Mouse (Mus musculus) hindbrain, embryonic 15.5 days (tissue): ENCODE data around the gene Uqcc3. TPM values are rescaled to one million over a fixed set of nuclear protein-coding genes. Genes with fewer than 3 reads are reported as not detected.

Experiments used
- microRNA-seq: library from miRNA; unstranded; fragments of <30 nt; microRNA quantifications from one replicate; pipeline ENCODE4, GENCODE M21; 2016
- polyA plus RNA-seq: library from polyadenylated mRNA; unstranded; fragments of >200 nt; fragmentation: Nextera tagmentation; extraction: Ambion mirVana; gene quantifications from 2 replicates; pipeline ENCODE4 v1.2.1, GENCODE M21; 2015

The Uqcc3 gene
- polyA plus RNA-seq, 1 experiment from 2014 or later = 60.2 TPM

Small RNAs within 50 kb of the gene (microRNA-seq; reads per million reads assigned to microRNA genes)
- gene Mir5136 = not detected

Other genes starting within 250 kb of the Uqcc3 start
- 0.54 and 0.67 TPM in 2 replicates for gene Chrm1, start 217.1 kb downstream of the Uqcc3 start, polyA plus RNA-seq
- 170 and 175 TPM in 2 replicates for gene Slc3a2, start 157.6 kb downstream of the Uqcc3 start, polyA plus RNA-seq
- gene Wdr74, start 145.1 kb downstream of the Uqcc3 start, polyA plus RNA-seq = 91.9 and 96.1 TPM in 2 replicates
- 1.3 and 1.7 TPM in 2 replicates for gene 1700092M07Rik, start 140.2 kb downstream of the Uqcc3 start, polyA plus RNA-seq
- 113 and 122 TPM in 2 replicates for gene Stx5a, start 139.5 kb downstream of the Uqcc3 start, polyA plus RNA-seq
- 142 and 145 TPM in 2 replicates for gene Nxf1, start 123.8 kb downstream of the Uqcc3 start, polyA plus RNA-seq
- gene Tmem223, start 109.9 kb downstream of the Uqcc3 start, polyA plus RNA-seq = 213 and 214 TPM in 2 replicates
- gene Tmem179b, start 106.5 kb downstream of the Uqcc3 start, polyA plus RNA-seq = 31.6 and 33.1 TPM in 2 replicates
- 30.5 and 32.8 TPM in 2 replicates for gene Taf6l, start 94.5 kb downstream of the Uqcc3 start, polyA plus RNA-seq
- 133 and 144 TPM in 2 replicates for gene Polr2g, start 82.3 kb downstream of the Uqcc3 start, polyA plus RNA-seq
- gene Zbtb3, start 78.4 kb downstream of the Uqcc3 start, polyA plus RNA-seq = 7.8 and 8.6 TPM in 2 replicates
- 56.8 and 58.6 TPM in 2 replicates for gene Ttc9c, start 61.6 kb downstream of the Uqcc3 start, polyA plus RNA-seq
- gene Hnrnpul2, start 60.9 kb downstream of the Uqcc3 start, polyA plus RNA-seq = 5.4 and 6.5 TPM in 2 replicates
- gene AC129217.1, start 51.1 kb downstream of the Uqcc3 start, polyA plus RNA-seq = not detected in 2 replicates
- 101 and 104 TPM in 2 replicates for gene Bscl2, start 43.5 kb downstream of the Uqcc3 start, polyA plus RNA-seq
- gene Gng3, start 41.7 kb downstream of the Uqcc3 start, polyA plus RNA-seq = 450 and 460 TPM in 2 replicates
- 0.61 and 0.92 TPM in 2 replicates for gene Lrrn4cl, start 30.2 kb downstream of the Uqcc3 start, polyA plus RNA-seq
- gene Ubxn1, start 9.4 kb downstream of the Uqcc3 start, polyA plus RNA-seq = 141 and 145 TPM in 2 replicates
- 43.0 and 45.2 TPM in 2 replicates for gene Lbhd1, start 2.8 kb upstream of the Uqcc3 start, polyA plus RNA-seq
- gene Gm49403, start 3.0 kb upstream of the Uqcc3 start, polyA plus RNA-seq = not detected in 2 replicates
- gene 1810009A15Rik, start 7.9 kb upstream of the Uqcc3 start, polyA plus RNA-seq = 45.3 and 51.6 TPM in 2 replicates
- not detected in 2 replicates for gene Gm49416, start 8.0 kb upstream of the Uqcc3 start, polyA plus RNA-seq
- gene Ints5, start 12.1 kb upstream of the Uqcc3 start, polyA plus RNA-seq = 33.0 and 35.3 TPM in 2 replicates
- gene Ganab, start 17.1 kb upstream of the Uqcc3 start, polyA plus RNA-seq = 83.0 and 84.9 TPM in 2 replicates
- gene B3gat3, start 39.5 kb upstream of the Uqcc3 start, polyA plus RNA-seq = 94.3 and 98.1 TPM in 2 replicates
- 2.7 and 3.1 TPM in 2 replicates for gene Rom1, start 48.4 kb upstream of the Uqcc3 start, polyA plus RNA-seq
- gene Eml3, start 48.6 kb upstream of the Uqcc3 start, polyA plus RNA-seq = 9.9 and 12.8 TPM in 2 replicates
- gene Mta2, start 61.0 kb upstream of the Uqcc3 start, polyA plus RNA-seq = 103 and 109 TPM in 2 replicates
- gene Tut1, start 72.9 kb upstream of the Uqcc3 start, polyA plus RNA-seq = 24.9 and 25.4 TPM in 2 replicates
- 289 TPM in 2 replicates for gene Eef1g, start 86.1 kb upstream of the Uqcc3 start, polyA plus RNA-seq
- 4.6 TPM in 2 replicates for gene Ahnak, start 108.4 kb upstream of the Uqcc3 start, polyA plus RNA-seq
- gene Scgb1a1, start 207.0 kb upstream of the Uqcc3 start, polyA plus RNA-seq = not detected in 2 replicates